In genomic region chr5:150949131-150949530, GRCm38 (mm10) we compare ENCODE assay signal across 27 mouse cellular contexts. TPM values are rescaled to one million over a fixed set of nuclear protein-coding genes. Genes with fewer than 3 reads are reported as not detected.
"Had no signal": no experiment of that assay in that cellular context is flagged by ENCODE, and none has a peak within 500 bp of the region (broad histone marks: within the 10 kb centered on the region; RNA-seq: fewer than 3 reads in every experiment).

No protein-coding gene starts in this region.

- H3K9me3 ChIP-seq: hindbrain, embryonic 12.5 days; intestine, embryonic 15.5 days; limb, embryonic 10.5 days; liver, embryonic 13.5 days; liver, embryonic 15.5 days had no signal

- H3K4me1 ChIP-seq: liver, embryonic 13.5 days; liver, embryonic 15.5 days had no signal

- H3K36me3 ChIP-seq: heart, embryonic 12.5 days; hindbrain, embryonic 10.5 days; hindbrain, embryonic 12.5 days; intestine, embryonic 15.5 days; limb, embryonic 10.5 days; limb, embryonic 12.5 days; liver, embryonic 13.5 days; liver, embryonic 15.5 days had no signal

- ATAC-seq: hindbrain, embryonic 16.5 days; inflammation-experienced regulatory T-cells, adult 6 months; intestine, embryonic 15.5 days; intestine, postnatal 0 days had no signal

- H3K4me2 ChIP-seq: heart, embryonic 12.5 days; hindbrain, embryonic 12.5 days; hindbrain, embryonic 14.5 days; intestine, embryonic 15.5 days; limb, embryonic 12.5 days; liver, embryonic 11.5 days; liver, embryonic 13.5 days; liver, embryonic 15.5 days had no signal

- H3K4me3 ChIP-seq: gastrocnemius, adult 2 months; heart, adult 2 months; heart, embryonic 12.5 days; hindbrain, embryonic 10.5 days; hindbrain, embryonic 12.5 days; intestine, embryonic 15.5 days; layer of hippocampus, adult 2 months; left cerebral cortex, adult 2 months; limb, embryonic 10.5 days; limb, embryonic 12.5 days; liver, embryonic 13.5 days; liver, embryonic 15.5 days had no signal

- H3K9ac ChIP-seq: heart, embryonic 12.5 days; hindbrain, embryonic 12.5 days; hindbrain, embryonic 14.5 days; intestine, embryonic 15.5 days; limb, embryonic 12.5 days; liver, embryonic 13.5 days; liver, embryonic 15.5 days had no signal

- H3K27ac ChIP-seq: gastrocnemius, adult 2 months; heart, adult 2 months; hindbrain, embryonic 10.5 days; hindbrain, embryonic 12.5 days; hindbrain, embryonic 14.5 days; intestine, embryonic 15.5 days; layer of hippocampus, adult 2 months; left cerebral cortex, adult 2 months; limb, embryonic 10.5 days; limb, embryonic 12.5 days; liver, embryonic 13.5 days; liver, embryonic 15.5 days had no signal

- DNase-seq: gastrocnemius, adult 2 months; gastrocnemius, postnatal 10 days; gastrocnemius, postnatal 25 days; heart, adult 2 months; heart, postnatal 10 days; heart, postnatal 4 days; kidney, adult 8-10 months; kidney, postnatal 10 days; kidney, postnatal 25 days; kidney, postnatal 4 days; liver; liver, embryonic 13.5 days had no signal

RNA-seq across cellular contexts. Expression of gene Kl, which starts 3.3 kb away (rescaled TPM):
- total RNA-seq: granulocyte monocyte progenitor cell, adult 5-6 weeks had no signal
- polyA plus RNA-seq: hindbrain, embryonic 10.5 days; inflammation-experienced regulatory T-cells, adult 6 months; liver, embryonic 11.5 days had no signal
